Mouse (Mus musculus) kidney, postnatal 0 days (tissue): ENCODE data around the gene Ccdc71. TPM values are rescaled to one million over a fixed set of nuclear protein-coding genes. Genes with fewer than 3 reads are reported as not detected.

Experiments
- ATAC-seq: fragments of 200-750 bp; cut with Nextera tagmentation; replicated peaks from 2 replicates; pipeline ENCODE4 v1.8.0; 2017; ENCODE audit warnings: low read depth, moderate number of reproducible peaks, moderate TSS enrichment, moderate library complexity; ENCODE audit not compliant: low FRiP score
- DNase-seq: peaks from one replicate; pipeline ENCODE4 v3.0.0-alpha.2; 2016; ENCODE audit warnings: low spot score
- H3K27ac ChIP-seq: fragments of 300-500 bp; sonication (generic); 2 replicates; pipeline ENCODE4 v1.5.1; 2014; ENCODE audit warnings: mild to moderate bottlenecking
- H3K27me3 ChIP-seq: fragments of 300-500 bp; sonication (generic); 2 replicates; pipeline ENCODE4 v1.6.1; 2014; ENCODE audit warnings: low read length, mixed read lengths; ENCODE audit not compliant: insufficient read depth
- H3K36me3 ChIP-seq: fragments of 300-500 bp; sonication (generic); 2 replicates; pipeline ENCODE4 v1.6.1; 2014; ENCODE audit warnings: low read length, mixed read lengths; ENCODE audit not compliant: insufficient read depth
- H3K4me1 ChIP-seq: fragments of 300-500 bp; sonication (generic); replicated peaks from 2 replicates; pipeline ENCODE4 v1.6.1; 2014; ENCODE audit warnings: antibody characterized with exemption, low read length, mixed read lengths; ENCODE audit not compliant: insufficient read depth
- H3K4me2 ChIP-seq: fragments of 300-500 bp; sonication (generic); 2 replicates; pipeline ENCODE4 v1.6.1; 2014; ENCODE audit warnings: mild to moderate bottlenecking, low read length, moderate library complexity, mixed read lengths
- H3K4me3 ChIP-seq: fragments of 300-500 bp; sonication (generic); replicated peaks from 2 replicates; pipeline ENCODE4 v1.5.1; 2014; ENCODE audit warnings: low read depth, low read length
- H3K9ac ChIP-seq: fragments of 300-500 bp; sonication (generic); 2 replicates; pipeline ENCODE4 v1.6.1; 2014; ENCODE audit warnings: low read depth, low read length
- H3K9me3 ChIP-seq: fragments of 300-500 bp; sonication (generic); replicated peaks from 2 replicates; pipeline ENCODE4 v1.6.1; 2016; ENCODE audit warnings: low read length, inconsistent platforms, mixed read lengths
- CTCF ChIP-seq: IDR thresholded peaks from 2 replicates; pipeline ENCODE4 v1.5.1; 2016; ENCODE audit warnings: antibody characterized with exemption, low read depth, mild to moderate bottlenecking, moderate library complexity
- WGBS: fragments of 180-500 bp; shearing (Covaris S2); extraction: QIAGEN DNeasy Blood & Tissue Kit; methylation state at CpG from one replicate; pipeline ENCODE4 v1.1.7; 2014; 5-methylcytosine and 5-hydroxymethylcytosine counted together
- polyA plus RNA-seq: library from polyadenylated mRNA; unstranded; fragments of >200 nt; fragmentation: Nextera tagmentation; extraction: Ambion mirVana; gene quantifications from 2 replicates; pipeline ENCODE4 v1.2.1, GENCODE M21; 2015

Gene Ccdc71
- polyA plus RNA-seq, 1 experiment from 2014 or later = 55.3 TPM

GRCm38 (mm10) chr9:108455747-108456571, 4.4 kb upstream of the Ccdc71 start:
- H3K4me1 ChIP-seq = peaks cover 3% of the 10 kb centered on the region
- ATAC-seq (no peak), DNase-seq (no peak)
- H3K9ac ChIP-seq = no peak overlapping the region
- no peak overlapping the region for H3K27ac ChIP-seq
- H3K27me3 ChIP-seq = no peaks in the 10 kb centered on the region
- WGBS = 76% methylated on average over 12 of the region's 12 CpGs
- no peaks in the 10 kb centered on the region for H3K9me3 ChIP-seq
- H3K36me3 ChIP-seq = no peaks in the 10 kb centered on the region
- TF ChIP-seq CTCF = no peak
- no peak overlapping the region for H3K4me2 ChIP-seq
- no peak overlapping the region for H3K4me3 ChIP-seq

DNA sequence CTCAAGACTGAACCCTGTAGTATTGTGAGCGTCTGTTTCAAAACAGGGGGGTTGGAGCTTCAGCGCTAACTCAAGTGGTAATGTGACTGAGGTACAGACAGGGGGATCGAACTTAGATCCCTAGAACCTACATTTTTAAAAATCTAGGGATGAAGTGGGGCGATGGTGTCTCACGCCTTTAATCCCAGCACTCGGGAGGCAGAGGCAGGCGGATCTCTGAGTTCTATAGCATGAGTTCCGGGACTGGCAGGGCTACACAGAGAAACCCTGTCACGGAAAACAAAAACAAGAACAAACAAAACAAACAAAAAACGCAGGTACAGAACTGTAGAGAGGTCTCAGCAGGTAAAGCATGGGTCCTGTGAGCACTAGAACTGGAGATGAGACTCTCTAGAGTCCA, 3.4 kb upstream of the Ccdc71 start:
- 86% methylated on average over 10 of the region's 10 CpGs for WGBS
- no peak for DNase-seq
- H3K36me3 ChIP-seq = no peaks in the 10 kb centered on the region

DNA sequence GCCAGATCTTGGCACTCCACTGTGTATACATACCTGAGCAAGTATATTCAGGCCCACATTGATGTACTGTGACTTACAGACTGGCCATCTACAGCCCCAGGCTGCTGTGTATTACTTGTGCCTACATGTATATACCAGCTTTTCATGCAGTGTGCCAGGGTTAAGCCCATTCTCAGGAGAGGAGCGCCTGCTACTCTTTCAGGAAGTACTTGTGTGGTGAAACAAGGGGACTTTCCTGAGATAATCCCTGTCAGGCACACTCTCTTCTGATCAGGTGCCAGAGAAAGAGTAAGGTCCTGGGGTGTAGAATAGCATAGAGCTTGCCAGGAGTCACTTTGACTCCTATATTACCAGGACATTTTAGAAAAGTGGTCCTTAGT, 398 bp upstream of the Ccdc71 start:
- H3K9ac ChIP-seq = peak overlapping the region; percentile 84; the same call in 1 of the 2 replicates
- peaks cover 18% of the 10 kb centered on the region; the same call in 1 of the 2 replicates for H3K36me3 ChIP-seq
- no peak for TF ChIP-seq CTCF
- H3K9me3 ChIP-seq = no peaks in the 10 kb centered on the region
- peaks cover 16% of the 10 kb centered on the region for H3K4me1 ChIP-seq
- peak overlapping the region; percentile 92 for H3K27ac ChIP-seq
- peak overlapping the region; percentile 85 for H3K4me2 ChIP-seq
- H3K27me3 ChIP-seq = no peaks in the 10 kb centered on the region
- no peak for DNase-seq
- ATAC-seq = no peak
- H3K4me3 ChIP-seq = peak overlapping the region; percentile 76
- WGBS = 97% methylated on average over 1 of the region's 1 CpGs

More for the DNA sequence above, 3.4 kb upstream of the Ccdc71 start:
- H3K4me1 ChIP-seq = peaks cover 8% of the 10 kb centered on the region
- no peak overlapping the region for H3K4me3 ChIP-seq
- no peak overlapping the region for H3K27ac ChIP-seq
- no peak overlapping the region for H3K4me2 ChIP-seq
- TF ChIP-seq CTCF = no peak
- no peak for ATAC-seq
- no peaks in the 10 kb centered on the region for H3K9me3 ChIP-seq
- H3K27me3 ChIP-seq = no peaks in the 10 kb centered on the region
- H3K9ac ChIP-seq = no peak overlapping the region

- DNase-seq (peak; percentile 41), ATAC-seq (peak; percentile 36; the same call in 1 of the 2 replicates)
- H3K9me3 ChIP-seq = no peaks in the 10 kb centered on the region
- TF ChIP-seq CTCF = no peak
- peak within 1 kb of the TSS; percentile 85 for H3K4me2 ChIP-seq
- H3K27me3 ChIP-seq = no peaks in the 10 kb centered on the region
- peak within 1 kb of the TSS; percentile 92 for H3K27ac ChIP-seq
- peaks cover 28% of the 10 kb centered on the region; the same call in 1 of the 2 replicates for H3K36me3 ChIP-seq
- H3K9ac ChIP-seq = peak within 1 kb of the TSS; percentile 84
- peak within 1 kb of the TSS; percentile 76 for H3K4me3 ChIP-seq
- H3K4me1 ChIP-seq = peaks cover 16% of the 10 kb centered on the region
- 13% methylated on average over 11 of the region's 11 CpGs for WGBS
Measured at GRCm38 (mm10) chr9:108461181-108461631, 879 bp downstream of the Ccdc71 start, which contains the start of gene Klhdc8b. Gene Klhdc8b, minus strand, starts transcription at chr9:108461581.

GRCm38 (mm10) chr9:108461675-108462074, 1.3 kb downstream of the Ccdc71 start:
- H3K4me1 ChIP-seq = peaks cover 16% of the 10 kb centered on the region
- no peak for ATAC-seq
- peak overlapping the region; percentile 76 for H3K4me3 ChIP-seq
- no peak for TF ChIP-seq CTCF
- H3K4me2 ChIP-seq = peak overlapping the region; percentile 85
- H3K9me3 ChIP-seq = no peaks in the 10 kb centered on the region
- DNase-seq = no peak
- peak overlapping the region; percentile 92 for H3K27ac ChIP-seq
- no peaks in the 10 kb centered on the region for H3K27me3 ChIP-seq
- 78% methylated on average over 5 of the region's 5 CpGs for WGBS
- H3K9ac ChIP-seq = peak overlapping the region; percentile 84; the same call in 1 of the 2 replicates
- peaks cover 28% of the 10 kb centered on the region; the same call in 1 of the 2 replicates for H3K36me3 ChIP-seq

GRCm38 (mm10) chr9:108462192-108462591, 1.9 kb downstream of the Ccdc71 start:
- peaks cover 16% of the 10 kb centered on the region for H3K4me1 ChIP-seq

More at GRCm38 (mm10) chr9:108462192-108462591, 1.9 kb downstream of the Ccdc71 start:
- Histone ChIP-seq H3K9me3 (no peaks in the 10 kb centered on the region), H3K27me3 (no peaks in the 10 kb centered on the region), H3K27ac (peak overlapping the region; percentile 92), H3K36me3 (peaks cover 28% of the 10 kb centered on the region; the same call in 1 of the 2 replicates), H3K4me3 (no peak overlapping the region), H3K9ac (no peak overlapping the region), H3K4me2 (peak overlapping the region; percentile 85)
- no peak for ATAC-seq
- peak; percentile 87 for DNase-seq
- no peak for TF ChIP-seq CTCF
- 45% methylated on average over 10 of the region's 10 CpGs for WGBS
